Mouse (Mus musculus): ENCODE data around the gene Lrig2. TPM values are rescaled to one million over a fixed set of nuclear protein-coding genes. Genes with fewer than 3 reads are reported as not detected.

Lrig2 gene
- 8.3 and 10.4 TPM in 2 replicates for polyA plus RNA-seq (2012; rRNA removed)

DNA sequence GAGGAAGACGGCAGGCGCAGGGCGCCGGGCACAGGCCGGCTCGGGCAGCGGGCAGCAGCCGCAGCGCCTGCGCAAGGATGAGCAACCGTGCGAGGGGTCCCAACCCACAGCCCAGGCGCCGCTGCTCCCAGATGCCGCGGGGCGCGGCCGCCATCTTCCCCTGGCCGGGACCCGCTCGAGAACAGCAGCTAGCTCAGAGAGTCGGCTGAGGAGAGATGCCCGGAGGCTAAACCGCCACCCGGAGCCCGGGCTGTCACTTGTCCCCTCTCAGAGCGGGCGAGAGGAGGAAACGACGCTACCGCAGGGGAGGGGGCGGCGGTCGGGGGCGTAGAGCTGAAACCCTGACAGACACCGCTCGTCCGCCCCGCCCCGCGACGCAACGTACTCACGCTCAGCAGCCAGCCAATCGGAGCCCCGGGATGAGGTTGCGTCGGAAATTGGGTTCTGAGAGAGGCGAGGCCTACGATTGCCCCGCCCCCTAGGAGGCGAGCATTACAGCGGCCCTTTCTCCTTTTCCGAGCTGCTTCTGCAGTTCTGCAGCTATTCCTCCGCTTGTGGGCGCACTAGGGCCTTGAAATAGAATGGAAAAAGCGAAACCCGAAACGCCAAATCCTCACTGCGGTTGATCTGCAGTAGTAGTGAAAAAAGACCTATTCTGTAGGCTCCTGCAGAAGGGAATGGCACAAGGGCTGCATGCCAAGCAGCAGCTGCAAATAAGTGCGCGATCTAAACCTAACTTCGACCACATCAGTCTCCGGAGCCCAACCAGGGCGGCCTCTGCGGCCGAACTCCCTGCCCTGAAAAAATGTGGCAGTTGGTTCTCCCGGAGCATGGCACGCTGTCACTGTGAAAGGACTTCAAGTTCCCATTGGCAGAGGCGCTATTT, at the start of gene Lrig2:
TSS of gene Lrig2 (minus strand) at position 381 of the 886 bp plus-strand sequence.

Other genes starting within 250 kb of the Lrig2 start
- 20.3 and 30.8 TPM in 2 replicates for gene Slc16a1, start 126.8 kb upstream of the Lrig2 start, polyA plus RNA-seq (2012; rRNA removed)

Measured in ovary, adult 2 months (tissue).